Mouse (Mus musculus): ENCODE data around the gene Ubtd1. TPM values are rescaled to one million over a fixed set of nuclear protein-coding genes. Genes with fewer than 3 reads are reported as not detected.
A peak's percentile ranks its signal among the peaks of the same experiment; 100 is the strongest.

Ubtd1 gene
- polyA plus RNA-seq, 1 experiment: 29.8 TPM

DNA sequence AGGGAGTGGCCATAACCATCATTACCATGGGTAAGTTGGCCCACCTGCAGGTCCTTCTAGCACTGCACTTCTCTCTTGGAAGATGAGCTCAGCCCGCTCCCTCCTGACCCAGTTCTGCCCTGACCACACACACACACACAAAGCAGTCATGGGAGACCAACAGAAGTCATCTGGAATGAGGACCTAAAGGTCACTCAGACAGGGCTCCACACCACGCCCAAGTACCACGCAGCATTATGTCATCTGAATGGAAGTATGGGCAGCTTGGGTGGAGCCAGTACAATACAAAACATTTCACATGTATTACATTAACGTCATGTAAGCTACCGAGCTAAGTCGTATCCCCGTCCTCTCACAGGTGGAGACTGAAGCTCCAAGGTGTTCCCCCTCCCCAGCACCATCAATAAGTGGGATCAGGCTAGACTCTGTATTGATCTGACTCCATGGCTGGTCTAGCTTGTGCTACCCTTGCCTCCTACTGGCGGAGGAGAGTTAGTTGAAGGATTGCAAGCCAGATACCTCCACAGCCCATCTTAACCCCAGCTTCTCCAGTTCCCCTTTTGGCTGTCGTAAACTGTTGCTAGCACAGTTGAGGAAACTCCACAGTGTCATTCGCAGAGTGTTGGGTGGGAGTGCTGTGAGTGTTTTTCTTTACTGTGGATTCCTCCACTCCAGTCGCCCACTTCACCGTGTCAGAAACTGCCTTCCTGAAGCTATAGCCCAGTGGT is 19.9 kb downstream of the Ubtd1 start:
- Histone ChIP-seq H3K4me1 (ENCODE audit: control insufficient read depth, insufficient read depth, low read length) (peaks cover 17% of the 10 kb centered on the region), H3K27ac (ENCODE audit: insufficient read depth, low read length) (no peak overlapping the region), H3K4me3 (ENCODE audit: insufficient read depth, low read length) (no peak overlapping the region)

GRCm38 (mm10) chr19:42004258-42004657 is 22.7 kb downstream of the Ubtd1 start:
- H3K27ac ChIP-seq (ENCODE audit: insufficient read depth, low read length): no peak overlapping the region
- TF ChIP-seq POLR2A (IDR thresholded peaks at IDR 0.05; ENCODE audit: low read depth, low read length) (no peak), CTCF (IDR thresholded peaks at IDR 0.05; ENCODE audit: borderline replicate concordance, insufficient read depth, low read length) (no peak)
- no peak overlapping the region for H3K4me3 ChIP-seq (ENCODE audit: insufficient read depth, low read length)
- H3K4me1 ChIP-seq (ENCODE audit: control insufficient read depth, insufficient read depth, low read length): peaks cover 30% of the 10 kb centered on the region

More for the DNA sequence above, 19.9 kb downstream of the Ubtd1 start:
- TF ChIP-seq POLR2A (IDR thresholded peaks at IDR 0.05; ENCODE audit: low read depth, low read length): no peak
- TF ChIP-seq CTCF (IDR thresholded peaks at IDR 0.05; ENCODE audit: borderline replicate concordance, insufficient read depth, low read length): no peak

DNA sequence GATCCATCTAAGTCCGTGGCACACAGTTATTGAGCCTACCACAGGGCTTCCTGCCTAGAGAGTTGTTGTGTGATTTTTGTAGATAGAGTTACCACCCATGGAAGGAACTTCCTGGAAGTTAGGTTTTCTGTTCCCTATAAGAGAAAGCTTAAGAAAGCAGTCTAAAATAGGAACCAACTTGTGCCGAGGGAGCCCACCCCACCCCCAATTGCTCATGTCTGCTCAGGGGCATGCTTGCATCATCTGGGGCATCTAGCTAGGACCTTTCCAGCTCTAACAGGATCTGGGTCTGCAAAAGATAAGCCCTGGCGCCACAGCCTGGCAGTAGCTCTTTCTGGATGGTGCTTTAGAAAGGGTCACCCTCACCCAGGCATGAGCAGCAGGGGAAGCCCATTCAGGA is 24.1 kb downstream of the Ubtd1 start:
- Histone ChIP-seq H3K4me1 (ENCODE audit: control insufficient read depth, insufficient read depth, low read length) (peaks cover 36% of the 10 kb centered on the region), H3K27ac (ENCODE audit: insufficient read depth, low read length) (0 out of 2 replicates have a peak overlapping the region, but pooled peaks have one; percentile 36), H3K4me3 (ENCODE audit: insufficient read depth, low read length) (no peak overlapping the region)
- TF ChIP-seq CTCF (IDR thresholded peaks at IDR 0.05; ENCODE audit: borderline replicate concordance, insufficient read depth, low read length): no peak
- no peak for TF ChIP-seq POLR2A (IDR thresholded peaks at IDR 0.05; ENCODE audit: low read depth, low read length)

DNA sequence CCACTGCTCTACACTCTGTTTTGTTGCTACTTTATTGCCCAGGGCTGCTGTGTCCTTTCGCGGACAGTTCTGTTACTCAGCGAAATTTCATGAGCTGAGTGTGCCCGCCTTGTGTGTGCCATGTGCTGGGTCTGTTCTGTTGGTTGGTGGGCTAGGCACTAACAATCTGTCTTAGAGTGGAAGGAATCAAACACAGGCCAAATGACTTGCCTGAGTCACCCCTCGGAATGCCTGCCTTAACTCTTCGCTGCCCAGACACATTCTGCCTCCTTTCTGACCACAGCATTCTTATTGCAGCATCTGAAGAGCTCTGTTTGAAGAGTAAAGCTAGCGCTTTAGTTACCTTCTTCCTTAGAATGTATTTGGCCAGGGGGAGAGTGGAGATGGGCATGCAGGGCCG is 25.0 kb downstream of the Ubtd1 start:
- H3K27ac ChIP-seq (ENCODE audit: insufficient read depth, low read length): no peak overlapping the region; the same call in 1 of the 2 replicates
- H3K4me3 ChIP-seq (ENCODE audit: insufficient read depth, low read length): no peak overlapping the region
- TF ChIP-seq POLR2A (IDR thresholded peaks at IDR 0.05; ENCODE audit: low read depth, low read length) (no peak), CTCF (IDR thresholded peaks at IDR 0.05; ENCODE audit: borderline replicate concordance, insufficient read depth, low read length) (no peak)
- peaks cover 36% of the 10 kb centered on the region for H3K4me1 ChIP-seq (ENCODE audit: control insufficient read depth, insufficient read depth, low read length)

- H3K4me3 ChIP-seq (ENCODE audit: insufficient read depth, low read length): no peak overlapping the region
- TF ChIP-seq POLR2A (IDR thresholded peaks at IDR 0.05; ENCODE audit: low read depth, low read length): no peak
- no peak for TF ChIP-seq CTCF (IDR thresholded peaks at IDR 0.05; ENCODE audit: borderline replicate concordance, insufficient read depth, low read length)
- peaks cover 36% of the 10 kb centered on the region for H3K4me1 ChIP-seq (ENCODE audit: control insufficient read depth, insufficient read depth, low read length)
- H3K27ac ChIP-seq (ENCODE audit: insufficient read depth, low read length): peak overlapping the region; percentile 38
Observed at GRCm38 (mm10) chr19:42008586-42008985, 27.0 kb downstream of the Ubtd1 start.

GRCm38 (mm10) chr19:42009067-42009466 is 27.5 kb downstream of the Ubtd1 start:
- Histone ChIP-seq H3K27ac (ENCODE audit: insufficient read depth, low read length) (peak overlapping the region; percentile 38), H3K4me3 (ENCODE audit: insufficient read depth, low read length) (no peak overlapping the region), H3K4me1 (ENCODE audit: control insufficient read depth, insufficient read depth, low read length) (peaks cover 36% of the 10 kb centered on the region)
- TF ChIP-seq POLR2A (IDR thresholded peaks at IDR 0.05; ENCODE audit: low read depth, low read length): no peak
- TF ChIP-seq CTCF (IDR thresholded peaks at IDR 0.05; ENCODE audit: borderline replicate concordance, insufficient read depth, low read length): no peak

DNA sequence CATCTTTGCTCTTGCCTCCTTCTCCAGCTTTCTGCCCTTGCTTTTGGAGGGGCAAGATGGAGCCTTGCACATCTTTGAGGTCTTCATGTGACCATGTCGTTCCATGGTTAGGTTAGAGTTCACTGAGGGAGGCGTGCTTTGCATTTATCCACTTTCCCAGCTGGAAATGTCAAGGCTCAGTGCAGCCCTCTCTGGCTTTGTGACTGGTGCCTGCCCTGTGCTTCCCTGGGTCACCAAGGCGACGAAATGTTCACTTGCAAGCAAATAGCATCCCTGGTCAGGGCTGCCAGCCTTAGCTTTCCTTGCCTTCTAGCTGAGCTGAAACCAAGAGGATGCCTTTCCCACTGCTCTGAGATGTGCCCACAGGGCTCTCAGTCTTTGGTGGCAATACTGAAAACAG is 28.9 kb downstream of the Ubtd1 start:
- no peak overlapping the region for H3K27ac ChIP-seq (ENCODE audit: insufficient read depth, low read length)
- no peak overlapping the region for H3K4me3 ChIP-seq (ENCODE audit: insufficient read depth, low read length)
- peaks cover 40% of the 10 kb centered on the region for H3K4me1 ChIP-seq (ENCODE audit: control insufficient read depth, insufficient read depth, low read length)
- TF ChIP-seq CTCF (IDR thresholded peaks at IDR 0.05; ENCODE audit: borderline replicate concordance, insufficient read depth, low read length): no peak
- TF ChIP-seq POLR2A (IDR thresholded peaks at IDR 0.05; ENCODE audit: low read depth, low read length): no peak

- Histone ChIP-seq H3K27ac (ENCODE audit: insufficient read depth, low read length) (no peak overlapping the region), H3K4me3 (ENCODE audit: insufficient read depth, low read length) (no peak overlapping the region), H3K4me1 (ENCODE audit: control insufficient read depth, insufficient read depth, low read length) (peaks cover 40% of the 10 kb centered on the region)
- TF ChIP-seq CTCF (IDR thresholded peaks at IDR 0.05; ENCODE audit: borderline replicate concordance, insufficient read depth, low read length): no peak
- no peak for TF ChIP-seq POLR2A (IDR thresholded peaks at IDR 0.05; ENCODE audit: low read depth, low read length)
Observed at GRCm38 (mm10) chr19:42011123-42011522, 29.6 kb downstream of the Ubtd1 start.

DNA sequence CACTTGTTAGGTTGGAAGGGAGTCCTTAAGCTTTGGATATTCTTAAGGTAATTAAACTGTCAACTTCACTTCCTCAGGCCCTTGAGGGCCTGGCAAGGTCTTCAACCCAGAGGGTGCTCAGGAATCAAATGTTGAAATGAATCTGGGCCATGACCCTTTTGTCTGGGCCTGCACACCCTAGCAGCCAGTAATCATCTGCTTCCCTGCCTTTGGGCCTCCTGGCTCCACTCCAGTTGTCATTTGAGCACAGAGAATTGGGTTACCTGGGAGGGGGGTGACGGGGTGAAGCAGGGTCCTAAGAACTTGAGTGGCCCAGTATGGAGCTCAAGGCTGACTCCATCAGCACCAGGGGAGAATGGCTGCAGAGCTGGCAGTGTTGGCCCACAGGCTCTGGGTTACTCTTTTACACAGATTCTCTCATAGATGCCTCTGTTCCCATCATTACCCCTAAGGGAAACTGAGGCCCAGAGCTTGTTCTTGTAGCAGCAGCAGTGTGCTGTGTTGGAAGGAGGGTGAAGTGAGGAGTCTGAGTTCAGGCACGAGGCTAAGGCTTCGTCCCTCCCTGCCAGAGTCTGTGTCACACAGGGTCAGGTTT is 32.8 kb downstream of the Ubtd1 start:
- Histone ChIP-seq H3K27ac (ENCODE audit: insufficient read depth, low read length) (peak overlapping the region; percentile 3; the same call in 1 of the 2 replicates), H3K4me1 (ENCODE audit: control insufficient read depth, insufficient read depth, low read length) (peaks cover 32% of the 10 kb centered on the region), H3K4me3 (ENCODE audit: insufficient read depth, low read length) (no peak overlapping the region)
- no peak for TF ChIP-seq POLR2A (IDR thresholded peaks at IDR 0.05; ENCODE audit: low read depth, low read length)
- TF ChIP-seq CTCF (IDR thresholded peaks at IDR 0.05; ENCODE audit: borderline replicate concordance, insufficient read depth, low read length): no peak

GRCm38 (mm10) chr19:42015001-42015400 is 33.4 kb downstream of the Ubtd1 start:
- Histone ChIP-seq H3K4me1 (ENCODE audit: control insufficient read depth, insufficient read depth, low read length) (peaks cover 31% of the 10 kb centered on the region), H3K27ac (ENCODE audit: insufficient read depth, low read length) (peak overlapping the region; percentile 45), H3K4me3 (ENCODE audit: insufficient read depth, low read length) (no peak overlapping the region)
- no peak for TF ChIP-seq POLR2A (IDR thresholded peaks at IDR 0.05; ENCODE audit: low read depth, low read length)
- no peak for TF ChIP-seq CTCF (IDR thresholded peaks at IDR 0.05; ENCODE audit: borderline replicate concordance, insufficient read depth, low read length)

Measured in embryonic fibroblast, embryonic 13.5 days (primary cell).